Mouse (Mus musculus) ZHBTc4 (cell line): ENCODE data around the gene Ptger1.
A peak's percentile ranks its signal among the peaks of the same experiment; 100 is the strongest.

Source experiments
- DNase-seq: peaks from one replicate; pipeline ENCODE4 v3.0.0-alpha.2; 2011; ENCODE audit warnings: low read depth, low spot score

Ptger1 gene

GRCm38 (mm10) chr8:83665969-83666865 is at the start of gene Ptger1:
Gene Ptger1, plus strand, starts transcription at chr8:83666678.
- DNase-seq = no peak

GRCm38 (mm10) chr8:83617111-83617510 is 49.4 kb upstream of the Ptger1 start:
- no peak for DNase-seq

GRCm38 (mm10) chr8:83618566-83618965 is 47.9 kb upstream of the Ptger1 start:
- DNase-seq = peak; percentile 64

DNA sequence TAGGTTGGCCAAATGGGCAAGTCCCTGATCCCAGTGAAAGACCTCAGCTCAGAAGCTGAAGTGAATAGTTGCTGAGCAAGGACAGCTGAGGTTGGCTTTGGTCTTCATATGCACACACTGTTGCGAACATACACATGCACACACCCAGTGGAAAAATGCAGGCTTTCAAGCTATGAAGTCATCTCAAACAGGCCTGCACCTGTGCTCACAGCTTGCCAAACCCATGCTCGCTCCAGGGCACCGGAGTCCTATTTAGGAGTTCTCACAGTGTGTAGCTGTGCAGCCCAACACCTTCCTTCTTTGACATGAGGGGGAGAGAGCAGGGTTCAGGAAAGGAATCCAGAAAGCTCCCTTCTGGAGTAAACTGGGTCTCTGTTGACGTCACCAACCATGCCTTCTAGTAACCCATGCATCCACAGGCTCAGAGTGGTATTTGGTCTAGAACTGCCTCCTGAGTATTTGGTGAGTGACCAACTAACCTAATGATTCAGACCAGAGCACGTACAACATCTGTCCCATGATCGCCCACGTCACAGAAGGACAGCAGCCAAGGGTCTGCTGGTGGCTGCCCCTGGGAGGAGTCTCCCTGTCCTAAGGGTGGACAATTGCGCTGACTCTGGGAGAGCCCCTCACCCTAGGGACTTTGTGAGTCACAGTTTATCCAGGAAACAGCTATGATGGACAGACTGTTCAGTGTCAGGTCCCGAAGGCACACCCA is 46.8 kb upstream of the Ptger1 start:
- DNase-seq = no peak

DNA sequence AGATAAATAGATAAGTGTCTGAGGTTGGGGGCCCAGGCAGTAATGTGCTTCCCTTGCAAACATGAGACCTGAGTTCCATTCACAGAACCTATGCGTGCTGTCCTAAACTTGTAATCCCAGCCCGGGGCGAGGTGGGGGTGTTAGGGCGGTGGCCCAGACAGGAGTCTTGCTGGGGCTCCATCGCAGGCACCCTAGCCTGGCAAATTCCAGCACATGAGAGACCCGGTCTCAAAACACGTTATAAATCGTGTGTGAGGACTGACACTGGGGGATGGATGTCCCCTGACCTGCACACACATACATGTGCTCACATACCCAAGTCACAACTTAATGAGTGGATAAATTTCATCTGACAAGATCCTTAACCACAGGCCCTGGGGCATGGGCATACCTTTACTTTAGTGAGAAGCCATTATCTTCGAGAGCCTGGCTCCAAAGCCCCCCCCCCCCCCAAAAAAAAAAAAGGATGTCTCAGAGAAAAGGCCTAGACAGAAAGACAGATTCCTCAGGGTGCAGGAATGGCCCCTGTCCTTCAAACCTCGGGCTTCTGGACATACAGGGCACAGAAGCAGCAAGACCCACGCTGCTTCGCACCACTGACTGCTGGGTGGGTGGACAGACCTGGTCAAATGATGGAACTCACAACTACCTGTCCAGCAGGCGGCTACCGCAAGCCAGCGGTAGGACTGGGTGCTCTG is 44.6 kb upstream of the Ptger1 start:
- no peak for DNase-seq

- peak; percentile 89 for DNase-seq
Observed at GRCm38 (mm10) chr8:83622389-83622989, 44.0 kb upstream of the Ptger1 start.

DNA sequence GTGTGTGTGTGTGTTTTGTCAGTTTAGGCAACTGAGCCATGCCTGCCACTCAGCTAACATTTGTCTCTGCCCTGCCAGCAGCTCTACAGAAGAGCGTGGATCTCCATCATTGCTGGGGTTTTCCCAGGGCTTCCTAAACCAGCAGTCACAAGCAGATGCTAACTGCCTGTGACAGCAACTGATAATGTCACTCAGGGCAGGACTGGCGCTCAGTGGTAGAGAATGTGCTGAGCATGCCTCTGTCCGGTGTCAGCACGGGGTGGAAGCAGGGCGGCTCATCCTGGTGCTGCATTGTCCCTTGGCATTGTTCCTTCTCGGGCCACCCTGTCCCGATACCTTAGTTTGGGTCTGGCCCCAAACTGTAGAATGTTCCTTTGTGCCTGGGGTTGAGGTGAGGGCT is 42.9 kb upstream of the Ptger1 start:
- no peak for DNase-seq

GRCm38 (mm10) chr8:83624739-83625138 is 41.7 kb upstream of the Ptger1 start:
- DNase-seq = no peak

GRCm38 (mm10) chr8:83625676-83626299 is 40.7 kb upstream of the Ptger1 start:
- no peak for DNase-seq

GRCm38 (mm10) chr8:83632083-83632707 is 34.3 kb upstream of the Ptger1 start:
- DNase-seq = no peak

DNA sequence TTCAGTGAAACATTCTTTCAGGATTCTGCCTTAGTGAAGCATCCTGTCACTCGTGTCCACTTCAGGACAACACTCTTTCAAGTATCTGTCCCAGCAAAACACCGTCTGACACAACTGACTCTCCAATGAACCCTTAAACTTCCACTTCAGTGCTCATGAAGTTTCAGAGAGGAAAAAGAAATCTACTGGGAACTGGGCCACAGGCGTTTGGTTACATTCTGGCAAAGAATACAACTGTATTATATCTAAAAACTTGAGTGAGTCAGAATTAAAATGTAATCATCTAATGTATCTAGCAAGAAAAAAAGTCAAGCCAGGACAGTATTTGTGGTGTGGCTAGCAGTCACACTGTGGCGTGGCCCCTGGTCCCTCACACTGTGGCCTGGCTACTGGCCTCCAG is 27.6 kb upstream of the Ptger1 start:
- DNase-seq = no peak

DNA sequence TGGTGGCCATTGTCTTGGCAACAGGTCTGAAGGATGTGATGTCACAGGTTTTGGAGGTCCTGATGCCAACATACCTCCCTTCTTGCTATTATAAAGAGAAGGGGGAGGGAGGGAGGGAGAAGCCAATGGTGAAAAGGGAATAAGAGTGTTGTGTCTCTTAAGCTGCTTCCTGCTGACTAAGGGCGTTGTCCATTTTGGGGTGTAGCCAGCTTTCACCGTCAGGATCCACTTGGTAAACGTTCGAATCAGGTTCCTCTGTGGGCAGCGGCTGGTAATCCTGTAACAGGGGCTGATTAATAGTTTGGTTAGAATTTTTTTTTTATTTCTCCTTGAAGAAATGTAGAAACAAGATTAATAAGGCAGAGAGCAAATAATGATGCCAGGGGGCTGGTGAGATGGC is 26.8 kb upstream of the Ptger1 start:
- DNase-seq = no peak

DNA sequence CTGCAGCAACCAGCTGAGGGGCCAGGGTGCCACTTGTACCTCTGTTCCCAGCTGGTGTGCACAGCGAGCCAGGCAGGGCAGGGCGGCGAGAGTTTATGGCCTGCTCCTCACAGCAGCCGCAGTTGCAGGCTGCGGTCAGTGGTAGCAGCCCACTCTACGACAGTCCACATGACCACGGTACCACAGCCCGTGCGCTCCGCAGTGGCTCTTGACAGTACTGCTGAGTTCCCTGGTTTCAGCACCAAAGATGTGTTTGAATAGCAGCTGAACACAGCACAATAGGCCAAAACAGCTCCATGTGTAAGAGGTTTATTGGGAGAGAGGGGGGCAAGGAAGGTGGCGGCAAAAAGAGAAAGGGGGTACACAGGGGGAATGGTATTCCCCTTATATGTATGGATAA is 19.0 kb upstream of the Ptger1 start:
- DNase-seq = peak; percentile 67

- peak; percentile 46 for DNase-seq
Observed at GRCm38 (mm10) chr8:83648031-83648430, 18.4 kb upstream of the Ptger1 start.

DNA sequence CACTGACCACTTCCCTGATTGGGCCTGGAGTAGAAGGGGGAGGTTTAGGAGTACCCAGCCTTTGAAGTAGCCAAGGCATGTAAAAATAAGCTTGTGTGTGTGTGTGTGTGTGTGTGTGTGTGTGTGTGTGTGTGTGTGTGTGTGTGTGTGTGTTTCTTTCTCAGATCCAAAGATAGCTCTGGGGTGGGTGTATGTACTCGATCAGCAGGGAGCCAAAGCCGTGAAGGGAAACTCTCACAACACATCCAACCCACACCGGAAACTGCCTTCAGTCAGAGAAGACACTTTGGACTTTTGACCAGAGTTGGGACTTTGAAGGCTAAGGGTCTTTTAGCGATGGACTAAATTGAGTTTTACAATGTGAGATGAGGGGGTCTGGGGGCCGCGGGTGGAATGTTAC is 16.8 kb upstream of the Ptger1 start:
- DNase-seq = no peak

GRCm38 (mm10) chr8:83652030-83652743 is 14.3 kb upstream of the Ptger1 start, which contains the start of gene Gipc1:
Gene Gipc1, plus strand, starts transcription at chr8:83652677.
- DNase-seq = peak; percentile 99

GRCm38 (mm10) chr8:83652744-83653661 is 13.5 kb upstream of the Ptger1 start:
- peak; percentile 64 for DNase-seq

DNA sequence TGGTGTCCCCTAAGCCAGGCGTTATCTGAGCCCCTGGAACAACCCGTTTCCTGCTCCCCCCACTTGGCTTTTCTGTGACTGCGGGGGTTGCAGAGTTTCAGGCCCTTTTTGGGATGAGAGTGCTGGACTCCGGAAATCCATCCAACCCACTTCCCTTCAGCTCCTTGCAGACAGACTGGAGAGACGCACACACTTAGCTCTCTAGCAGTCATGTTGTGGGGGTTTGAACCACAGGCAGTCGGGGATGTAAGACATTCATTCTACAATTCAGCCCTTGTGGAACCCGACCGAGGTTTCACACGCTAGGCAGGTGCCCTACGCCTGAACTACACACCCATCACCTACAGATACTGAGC is 12.8 kb upstream of the Ptger1 start:
- no peak for DNase-seq

DNA sequence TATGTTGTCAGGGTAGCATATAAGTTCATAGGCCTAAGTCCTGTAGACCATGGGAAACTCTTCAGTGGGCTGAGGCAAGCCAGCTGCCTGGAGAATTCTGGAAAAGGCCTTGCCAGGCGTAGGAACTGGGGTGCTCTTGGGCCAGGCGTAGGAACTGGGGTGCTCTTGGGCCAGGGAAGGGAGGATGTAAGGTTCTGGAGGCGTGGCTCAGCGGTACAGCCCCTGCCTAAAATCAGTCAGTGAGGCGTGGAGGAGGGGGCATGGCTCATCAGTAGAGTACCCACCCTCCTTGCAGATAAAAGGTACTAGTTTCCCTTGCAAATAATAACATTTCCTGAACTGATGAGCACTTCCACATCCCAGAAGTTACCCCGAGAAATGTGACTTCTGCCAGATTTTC is 11.8 kb upstream of the Ptger1 start:
- no peak for DNase-seq
